21 mouse cellular contexts compared by ENCODE assay signal in genomic region chr7:95324939-95325338, GRCm38 (mm10).
"Had no signal": no experiment of that assay in that cellular context is flagged by ENCODE, and none has a peak within 500 bp of the region (broad histone marks: within the 10 kb centered on the region; RNA-seq: fewer than 3 reads in every experiment).

No protein-coding gene starts in this region.

- H3K4me3 ChIP-seq: liver, embryonic 13.5 days; liver, embryonic 15.5 days; lung, embryonic 15.5 days; megakaryocyte, embryonic 14.5 days; myocyte; neural tube, embryonic 13.5 days; neural tube, embryonic 15.5 days had no signal

- DNase-seq: liver, embryonic 13.5 days; liver, postnatal 0 days; lung, adult 2 months; lung, postnatal 14 days; lung, postnatal 36 days; retina, postnatal 1 day; right cerebral cortex, adult 18-20 months; right cerebral cortex, postnatal 25 days; right cerebral cortex, postnatal 4 days; spleen, adult 18-20 months; thymus, adult 18-20 months; thymus, postnatal 14 days; thymus, postnatal 36 days had no signal

- H3K27me3 ChIP-seq: liver, embryonic 13.5 days; liver, embryonic 15.5 days; lung, embryonic 15.5 days; megakaryocyte, embryonic 14.5 days; neural tube, embryonic 13.5 days; neural tube, embryonic 15.5 days had no signal

- H3K9ac ChIP-seq: liver, embryonic 13.5 days; liver, embryonic 15.5 days; liver, postnatal 0 days; lung, embryonic 15.5 days; neural tube, embryonic 13.5 days; neural tube, embryonic 15.5 days had no signal

- H3K4me1 ChIP-seq: liver, embryonic 13.5 days; liver, embryonic 15.5 days; lung, embryonic 15.5 days; megakaryocyte, embryonic 14.5 days; neural tube, embryonic 13.5 days; neural tube, embryonic 15.5 days had no signal

- H3K9me3 ChIP-seq: liver, embryonic 13.5 days; liver, embryonic 15.5 days; lung, embryonic 15.5 days; neural tube, embryonic 13.5 days; neural tube, embryonic 15.5 days had no signal

- H3K27ac ChIP-seq: liver, embryonic 13.5 days; liver, embryonic 15.5 days; lung, embryonic 15.5 days; macrophage; neural tube, embryonic 13.5 days; neural tube, embryonic 15.5 days had no signal

- H3K4me2 ChIP-seq: liver, embryonic 13.5 days; liver, embryonic 15.5 days; lung, embryonic 15.5 days; neural tube, embryonic 13.5 days; neural tube, embryonic 15.5 days had no signal

- H3K36me3 ChIP-seq: liver, embryonic 13.5 days; liver, embryonic 15.5 days; lung, embryonic 15.5 days; neural tube, embryonic 13.5 days; neural tube, embryonic 15.5 days had no signal

- ATAC-seq: liver, postnatal 0 days; lung, postnatal 0 days had no signal
